Mouse (Mus musculus) thymus, adult 2 months (tissue): ENCODE measurements around the gene Serpini2.

ENCODE experiments used
- CTCF ChIP-seq: fragments of 200-500 bp; IDR thresholded peaks from 2 replicates; pipeline ENCODE4 v1.5.1; 2012; ENCODE audit warnings: mild to moderate bottlenecking, control low read depth, low read length, moderate library complexity, borderline replicate concordance; ENCODE audit not compliant: control insufficient read depth, poor library complexity, insufficient read depth; ENCODE audit errors: extremely low read depth
- POLR2A ChIP-seq: fragments of 200-500 bp; IDR thresholded peaks from 2 replicates; pipeline ENCODE4 v1.6.1; 2012; ENCODE audit warnings: mild to moderate bottlenecking, low read length, control low read depth, moderate library complexity; ENCODE audit not compliant: control insufficient read depth, poor library complexity, insufficient read depth; ENCODE audit errors: extremely low read depth

- no peak for TF ChIP-seq POLR2A
- TF ChIP-seq CTCF, result no peak
Measured at GRCm38 (mm10) chr3:75275127-75275526, 5.2 kb upstream of the Serpini2 start.
